Mouse (Mus musculus) adrenal gland, adult 8-10 months (tissue): Measurements from ENCODE around the gene Adgrd1. TPM values are rescaled to one million over a fixed set of nuclear protein-coding genes. Genes with fewer than 3 reads are reported as not detected.
A peak's percentile ranks its signal among the peaks of the same experiment; 100 is the strongest.

Source experiments
- DNase-seq: peaks from one replicate; pipeline ENCODE4 v3.0.0; 2022
- total RNA-seq, 4 experiments: library from RNA; stranded (reverse); gene quantifications; 2 replicates each; pipeline ENCODE4 v1.2.4; 2022

Gene Adgrd1
- total RNA-seq = 1 to 10 TPM; 2.4 to 4.2 (median 3.7) TPM

- no peak for DNase-seq
Measured at GRCm38 (mm10) chr5:129096511-129096910, at the start of gene Adgrd1. TSS of gene Adgrd1 (plus strand) at chr5:129096750.

- DNase-seq = no peak
Measured at GRCm38 (mm10) chr5:129049372-129049771, 47.2 kb upstream of the Adgrd1 start.

GRCm38 (mm10) chr5:129051910-129052309 lies 44.6 kb upstream of the Adgrd1 start:
- no peak for DNase-seq

DNA sequence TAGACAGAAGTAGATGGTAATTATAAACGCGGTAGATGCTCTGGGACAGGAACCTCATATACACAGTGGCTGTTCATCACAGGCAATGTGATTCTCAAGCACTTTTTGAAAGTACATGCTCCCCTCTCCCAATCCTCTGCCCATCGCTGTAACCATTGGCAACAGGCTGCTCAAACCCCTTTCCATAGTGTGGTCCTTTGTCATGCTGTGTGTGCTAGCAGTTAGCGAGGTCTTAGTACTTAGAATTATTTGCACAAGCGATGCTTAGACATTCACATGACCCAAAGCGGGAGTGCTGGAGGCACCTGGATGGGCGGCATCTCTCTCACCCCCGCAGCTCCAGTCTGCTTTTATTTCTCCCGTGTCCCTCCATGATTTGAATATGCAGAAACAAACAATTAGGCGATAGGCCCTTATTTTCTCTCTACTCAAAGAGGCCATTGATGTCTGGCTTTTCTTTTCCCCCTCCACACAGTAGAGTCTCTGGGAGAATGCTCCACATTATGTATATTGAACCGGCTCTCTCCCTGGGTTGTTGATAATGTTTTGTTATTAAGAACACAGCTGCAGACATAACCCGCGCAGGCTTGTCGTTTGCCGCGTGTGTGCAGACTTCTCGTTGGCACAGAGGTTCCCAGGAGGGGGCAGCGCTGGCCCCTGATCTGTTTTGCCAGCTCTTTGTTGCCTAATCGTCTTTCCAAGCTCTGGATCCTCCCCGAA lies 43.8 kb upstream of the Adgrd1 start:
- DNase-seq = no peak

DNA sequence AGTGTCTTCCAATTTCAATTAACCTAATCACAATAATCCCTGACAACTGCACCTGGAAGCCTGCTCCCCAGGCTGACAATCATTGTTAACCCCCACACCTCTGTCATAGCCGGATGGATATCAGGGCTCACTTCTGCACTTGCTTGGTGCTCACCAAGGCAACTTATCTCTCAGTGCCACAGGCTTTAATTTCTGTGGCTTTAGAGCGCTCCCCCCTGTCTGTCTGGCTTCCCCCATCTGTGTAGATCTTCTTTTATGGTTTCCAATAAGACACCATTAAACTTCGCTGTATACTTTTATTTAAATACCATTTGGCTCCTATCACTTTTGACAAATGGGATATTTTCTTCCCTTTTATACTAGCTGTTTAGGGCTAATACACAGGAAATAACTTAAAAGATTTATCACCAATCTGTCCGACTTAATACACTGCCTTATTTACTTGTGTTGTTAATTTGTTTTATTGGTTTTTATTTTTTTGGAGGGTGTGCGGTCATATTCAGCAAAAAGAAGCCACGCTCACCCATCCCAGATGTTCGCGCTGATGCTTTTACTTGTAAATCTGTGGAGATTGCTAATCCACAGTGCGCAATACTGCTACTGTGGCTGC lies 41.8 kb upstream of the Adgrd1 start:
- DNase-seq = no peak

GRCm38 (mm10) chr5:129059116-129059515 lies 37.4 kb upstream of the Adgrd1 start:
- no peak for DNase-seq

DNA sequence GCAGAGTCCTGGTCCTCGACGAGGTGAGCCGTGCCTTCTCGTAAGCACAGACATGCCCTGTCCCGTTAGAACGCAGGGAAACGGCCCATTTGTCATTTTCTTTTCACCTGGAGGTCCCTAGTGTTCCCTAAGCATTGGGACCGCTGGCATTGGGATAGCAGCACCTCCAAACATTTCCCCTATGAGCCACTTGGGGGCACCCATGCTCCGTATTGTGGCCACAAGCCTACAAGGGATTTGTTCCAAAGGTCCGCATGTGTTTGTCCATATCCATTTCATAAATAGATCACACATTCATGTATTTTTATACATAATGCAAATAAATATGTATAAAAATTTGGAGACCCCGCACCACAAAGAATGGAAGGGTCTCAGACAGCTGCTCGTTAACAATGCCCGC lies 35.0 kb upstream of the Adgrd1 start:
- DNase-seq = no peak

DNA sequence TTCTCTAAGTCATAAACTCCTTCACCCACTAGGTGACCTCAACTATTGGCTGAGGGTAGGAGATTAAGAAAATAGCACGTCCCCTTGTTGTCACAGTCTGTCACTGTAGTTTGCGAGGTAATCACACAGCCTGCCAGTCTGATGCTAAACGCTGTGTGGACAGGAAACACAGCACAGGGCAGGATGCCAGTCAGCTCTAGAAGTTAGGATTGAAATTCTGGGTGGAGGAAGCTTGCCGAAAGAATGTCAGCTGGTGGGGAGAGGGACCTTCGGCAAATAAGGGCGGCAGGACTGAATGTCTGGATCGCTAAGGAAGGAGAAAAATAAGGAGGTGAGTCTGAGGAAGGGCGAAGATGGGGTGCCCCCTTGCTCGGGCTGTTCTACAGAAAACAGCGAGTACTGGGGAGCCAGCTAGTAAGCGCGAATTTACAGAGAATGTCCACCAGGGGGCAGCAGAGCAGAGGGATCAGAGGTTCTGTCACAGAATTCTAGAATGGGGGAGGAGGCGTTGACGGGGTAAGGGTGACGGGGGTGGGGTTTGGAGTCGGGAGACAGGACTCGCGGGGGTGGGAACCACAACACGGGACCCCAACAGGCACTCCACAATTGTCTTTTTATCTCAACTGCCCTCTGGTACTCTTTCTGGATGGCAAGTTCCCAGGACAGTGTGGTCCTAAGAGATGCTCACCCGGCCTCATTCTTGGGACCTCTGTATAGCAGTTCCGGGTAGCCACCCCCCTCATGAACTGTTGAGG lies 33.3 kb upstream of the Adgrd1 start:
- DNase-seq = peak; percentile 42

DNA sequence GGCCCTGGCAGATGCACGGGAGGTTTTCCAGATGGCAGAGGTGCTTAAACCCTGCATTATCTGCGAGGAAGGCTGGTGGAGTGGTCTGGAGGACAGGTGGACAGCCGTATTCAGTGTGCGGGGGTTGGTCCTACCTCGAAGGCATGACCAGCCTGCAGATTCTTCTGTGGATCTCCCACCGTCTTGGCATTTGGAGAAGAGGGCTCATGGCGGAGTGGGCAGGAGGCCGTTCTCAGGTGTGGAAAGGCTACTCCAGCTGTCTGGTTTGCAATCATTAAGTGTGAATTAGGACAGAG lies 32.8 kb upstream of the Adgrd1 start:
- no peak for DNase-seq

GRCm38 (mm10) chr5:129064186-129064585 lies 32.4 kb upstream of the Adgrd1 start:
- DNase-seq = no peak

GRCm38 (mm10) chr5:129065301-129065700 lies 31.2 kb upstream of the Adgrd1 start:
- DNase-seq = no peak

DNA sequence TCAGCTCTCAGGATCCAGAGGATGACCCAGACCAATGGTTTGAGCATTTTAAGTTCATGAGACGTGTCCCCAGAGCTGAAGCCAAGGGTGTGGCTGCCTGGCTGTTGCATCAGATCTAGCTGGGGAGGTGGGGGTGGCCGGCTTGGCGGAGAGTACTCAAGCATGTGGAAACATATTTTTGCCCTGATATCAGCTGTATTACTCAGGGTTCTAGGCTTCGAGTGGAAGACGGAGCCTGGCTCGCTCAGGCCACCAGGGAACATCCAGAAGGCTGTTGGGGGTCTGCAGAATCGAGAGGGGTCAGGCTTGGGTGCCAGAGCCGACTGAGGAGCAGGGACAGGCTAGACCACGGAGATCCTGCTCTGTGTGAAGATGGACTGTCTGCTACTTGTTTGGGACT lies 30.6 kb upstream of the Adgrd1 start:
- DNase-seq = no peak

DNA sequence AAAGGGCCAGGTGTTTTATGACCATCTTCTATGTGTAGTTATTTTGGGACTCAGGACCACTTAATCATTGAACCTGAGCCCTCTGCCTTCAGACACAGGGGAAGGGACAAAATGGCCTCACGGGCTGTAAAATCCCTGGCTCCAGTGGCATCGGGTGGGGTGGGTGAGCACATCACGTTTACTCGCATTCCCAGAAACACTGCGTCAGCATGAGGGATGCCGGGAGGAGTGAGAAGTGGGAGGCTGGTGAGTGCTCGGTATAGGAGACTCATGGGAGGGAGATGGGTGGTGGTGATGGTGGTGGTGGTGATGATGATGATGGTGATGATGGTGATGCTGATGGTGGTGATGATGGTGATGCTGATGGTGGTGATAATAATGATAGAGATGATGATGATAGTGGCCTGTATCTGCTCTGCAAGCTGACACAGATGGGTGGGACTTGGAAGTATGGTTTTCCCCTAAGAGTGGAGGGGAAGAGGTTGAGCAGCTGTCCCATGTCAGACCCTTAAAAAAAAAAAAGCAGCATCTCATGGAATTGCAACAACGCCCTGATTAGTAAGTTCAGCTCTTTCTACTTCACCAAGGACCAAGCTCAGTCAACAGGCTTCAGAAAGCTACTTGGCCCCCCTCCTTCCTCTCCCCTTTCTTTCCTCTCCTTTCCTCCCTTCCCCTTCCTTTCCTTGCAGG lies 29.9 kb upstream of the Adgrd1 start:
- no peak for DNase-seq

DNA sequence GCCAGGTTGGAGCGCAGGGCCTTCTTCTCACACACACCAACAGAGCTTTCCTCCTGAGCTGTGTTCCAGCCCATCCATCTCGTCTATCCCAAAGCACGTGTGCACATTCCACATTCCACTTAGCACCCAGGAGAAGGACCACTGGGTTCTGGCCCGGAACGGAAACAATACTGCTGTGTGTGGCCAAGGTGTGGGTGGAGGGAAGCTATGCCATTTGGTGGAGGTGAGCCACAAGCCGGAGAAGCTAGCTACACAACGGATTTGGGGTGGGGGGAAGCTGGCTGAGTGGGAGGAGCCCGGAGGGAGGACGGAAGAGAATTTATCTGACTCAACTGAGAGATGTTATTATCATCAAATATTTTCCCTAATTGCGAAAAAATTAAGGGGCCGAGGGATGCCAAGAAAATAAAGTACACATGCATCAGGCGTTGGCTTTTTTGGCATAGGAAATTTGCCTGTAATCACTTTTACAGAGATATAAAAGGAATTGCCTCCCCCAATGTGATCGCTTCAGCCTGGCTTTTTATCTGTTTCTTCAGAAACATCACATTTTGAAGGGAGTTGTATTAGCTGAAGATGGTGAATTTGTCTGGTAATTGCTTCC lies 29.2 kb upstream of the Adgrd1 start:
- DNase-seq = no peak

DNA sequence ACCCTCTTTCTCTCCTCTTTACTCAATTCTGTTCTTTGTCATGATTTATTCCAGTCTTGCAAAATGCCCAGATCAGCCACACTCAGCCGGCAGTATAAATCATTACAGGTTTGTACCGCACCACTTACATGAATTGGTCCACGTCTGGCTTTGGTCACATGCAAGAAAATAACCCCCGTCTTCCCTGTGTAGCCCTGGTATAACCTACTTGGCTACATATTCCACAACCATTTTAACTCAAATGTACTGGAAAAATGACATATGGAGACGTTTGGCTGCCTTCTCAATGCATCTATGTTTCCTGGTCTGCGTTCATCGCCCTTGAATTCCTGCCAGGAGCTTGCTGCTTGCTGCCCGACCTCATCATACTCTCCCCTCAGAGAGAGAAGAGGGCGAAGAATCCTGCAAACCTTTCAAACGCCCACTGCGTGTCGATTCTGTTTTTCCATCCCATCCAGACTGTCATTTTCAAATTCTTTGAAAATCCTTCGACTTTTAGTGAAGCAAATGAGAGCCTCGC lies 24.7 kb upstream of the Adgrd1 start:
- DNase-seq = peak; percentile 42

GRCm38 (mm10) chr5:129073404-129073803 lies 23.1 kb upstream of the Adgrd1 start:
- no peak for DNase-seq

GRCm38 (mm10) chr5:129076098-129076497 lies 20.5 kb upstream of the Adgrd1 start:
- no peak for DNase-seq

DNA sequence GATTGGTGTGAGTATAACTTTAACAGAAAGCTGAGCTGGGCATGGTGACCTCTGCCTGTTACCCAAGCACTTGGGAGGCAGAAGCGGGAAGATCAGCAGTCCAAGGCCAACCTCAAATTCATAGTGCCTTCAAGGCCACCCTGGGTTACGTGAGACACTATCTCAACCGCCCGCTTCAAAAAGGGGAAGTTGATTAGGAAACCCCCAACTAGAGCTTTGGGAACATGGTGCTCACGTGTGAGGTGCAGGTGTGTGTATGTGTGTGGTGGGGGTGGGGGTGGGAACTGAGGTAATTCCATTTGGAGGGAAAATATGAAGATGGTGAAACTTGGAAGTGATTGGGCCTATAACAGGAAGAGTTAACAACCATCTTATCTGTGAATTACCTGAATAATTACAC lies 19.3 kb upstream of the Adgrd1 start:
- no peak for DNase-seq

DNA sequence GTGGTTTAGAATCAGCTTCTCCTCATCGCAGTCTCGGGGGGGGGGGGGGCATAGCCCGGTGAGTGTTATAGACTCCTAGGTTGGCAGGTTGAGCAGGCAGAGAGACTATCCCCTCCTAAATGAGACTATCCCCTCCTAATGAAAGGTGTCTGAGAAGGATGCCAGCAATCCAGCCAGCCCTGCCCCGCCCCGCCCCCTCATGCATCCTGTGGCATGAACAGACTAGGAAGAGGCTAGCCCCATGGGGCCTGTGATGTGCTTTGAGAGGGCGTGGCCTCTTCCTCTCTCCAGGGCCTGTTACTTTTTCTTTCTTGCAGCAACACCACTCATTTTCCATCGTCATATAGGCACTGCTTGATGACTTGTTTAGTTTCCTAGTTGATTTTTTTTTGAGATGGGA lies 15.0 kb upstream of the Adgrd1 start:
- DNase-seq = no peak

- DNase-seq = no peak
Measured at GRCm38 (mm10) chr5:129085153-129085552, 11.4 kb upstream of the Adgrd1 start.

GRCm38 (mm10) chr5:129092345-129093065 lies 4.0 kb upstream of the Adgrd1 start:
- DNase-seq = no peak

DNA sequence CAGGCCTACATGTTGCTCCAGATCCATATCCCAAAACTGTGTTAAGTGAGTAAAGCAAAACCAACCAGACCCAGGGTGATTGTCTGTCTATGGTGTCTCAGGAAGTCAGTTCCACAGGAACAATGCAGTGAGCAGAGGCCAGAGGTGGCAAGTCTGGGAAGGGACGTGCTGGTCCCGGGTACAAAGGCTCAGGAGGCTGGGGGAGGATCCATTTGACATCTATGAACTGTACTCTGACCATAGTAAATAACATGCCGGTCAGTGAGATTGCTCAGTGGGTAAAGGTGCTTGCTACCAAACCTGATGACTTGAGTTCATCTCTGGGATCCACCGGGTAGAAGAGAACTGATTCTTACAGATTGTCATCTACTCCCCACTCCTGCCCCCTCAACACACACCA lies 3.4 kb upstream of the Adgrd1 start:
- no peak for DNase-seq
